Mouse (Mus musculus): Measurements from ENCODE around the gene Htra3. TPM values are rescaled to one million over a fixed set of nuclear protein-coding genes. Genes with fewer than 3 reads are reported as not detected.

Htra3 gene
- total RNA-seq, 1 experiment: 0.71 TPM

DNA sequence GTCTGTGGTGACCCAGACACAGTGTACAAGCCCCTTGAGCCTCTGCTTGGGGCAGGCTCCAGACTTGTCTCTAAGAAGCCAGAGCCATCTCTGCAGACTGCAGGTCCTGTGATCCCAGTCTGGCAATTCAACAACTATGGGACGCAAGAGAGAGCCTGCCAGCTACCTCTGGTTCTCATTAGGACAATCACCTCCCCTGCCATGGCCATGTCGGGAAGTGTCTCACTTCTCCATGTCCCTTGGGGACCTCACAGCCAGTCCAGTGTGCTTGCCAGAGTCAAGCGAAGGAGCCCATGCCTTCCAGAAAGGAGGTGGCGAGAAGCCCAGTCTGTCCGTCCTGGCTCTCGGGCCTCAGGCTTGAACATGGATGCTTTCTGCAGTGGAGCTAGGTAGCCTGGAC is 46.7 kb downstream of the Htra3 start:
- H3K4me1 ChIP-seq (ENCODE audit: control insufficient read depth in 2 of 2, insufficient read depth in 2 of 2, low read length in 2 of 2, poor library complexity in 1 of 2): no peaks in the 10 kb centered on the region
- no peaks in the 10 kb centered on the region for H3K36me3 ChIP-seq (ENCODE audit: control insufficient read depth, insufficient read depth, low read length, poor library complexity, severe bottlenecking)
- in situ Hi-C loops (cut with MboI; ENCODE audit: low sequenced_read_pairs in 2 of 2, unreplicated experiment in 2 of 2): no loop called here
- no peak overlapping the region for H3K27ac ChIP-seq (ENCODE audit: insufficient read depth, low read depth, low read length, poor library complexity, severe bottlenecking)
- no peak overlapping the region for H3K9ac ChIP-seq (ENCODE audit: insufficient read depth, low read depth, low read length, poor library complexity, severe bottlenecking)
- TF ChIP-seq CHD2 (IDR thresholded peaks at IDR 0.05; ENCODE audit: low read depth, low read length) (no peak), ZC3H11A (IDR thresholded peaks at IDR 0.05; ENCODE audit: borderline replicate concordance, low read depth, low read length) (no peak), ZNF384 (IDR thresholded peaks at IDR 0.05; ENCODE audit: low read depth, low read length) (no peak), MAFK (IDR thresholded peaks at IDR 0.05; ENCODE audit: insufficient read depth, low read depth, low read length) (no peak), HCFC1 (IDR thresholded peaks at IDR 0.05; ENCODE audit: borderline replicate concordance, insufficient read depth, low read length) (no peak)
- no peak overlapping the region for H3K4me3 ChIP-seq (ENCODE audit: insufficient read depth in 1 of 2, low read depth in 1 of 2, low read length in 2 of 2, poor library complexity in 1 of 2, severe bottlenecking in 1 of 2)
- H3K9me3 ChIP-seq (ENCODE audit: control insufficient read depth, insufficient read depth, low read depth, low read length): no peaks in the 10 kb centered on the region
- DNase-seq (ENCODE audit: low read depth, low spot score): no peak

DNA sequence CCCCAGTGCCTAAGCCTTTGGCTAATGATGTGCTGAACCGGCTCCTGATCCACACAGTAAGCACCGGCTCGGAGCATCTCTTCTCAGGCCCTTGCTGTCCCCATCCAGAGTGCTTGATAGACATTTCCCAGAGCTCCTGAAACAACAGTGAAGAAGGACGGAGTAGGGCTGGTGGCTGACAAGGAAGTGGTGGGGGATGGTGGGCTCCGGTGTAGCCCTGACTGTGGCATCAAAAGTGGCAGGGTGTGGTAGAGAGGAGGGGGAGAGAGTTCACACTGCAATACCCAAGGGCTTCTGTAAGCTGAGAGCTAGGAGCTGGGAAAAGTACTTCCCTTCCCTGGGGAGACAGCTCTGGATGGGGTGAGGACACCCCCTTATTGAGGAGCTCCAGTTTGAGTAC is 47.8 kb downstream of the Htra3 start:
- no peak for DNase-seq (ENCODE audit: low read depth, low spot score)
- in situ Hi-C loops (cut with MboI; ENCODE audit: low sequenced_read_pairs in 2 of 2, unreplicated experiment in 2 of 2): no loop called here
- no peak overlapping the region for H3K4me3 ChIP-seq (ENCODE audit: insufficient read depth in 1 of 2, low read depth in 1 of 2, low read length in 2 of 2, poor library complexity in 1 of 2, severe bottlenecking in 1 of 2)
- H3K9me3 ChIP-seq (ENCODE audit: control insufficient read depth, insufficient read depth, low read depth, low read length): no peaks in the 10 kb centered on the region
- H3K27ac ChIP-seq (ENCODE audit: insufficient read depth, low read depth, low read length, poor library complexity, severe bottlenecking): no peak overlapping the region
- no peaks in the 10 kb centered on the region for H3K36me3 ChIP-seq (ENCODE audit: control insufficient read depth, insufficient read depth, low read length, poor library complexity, severe bottlenecking)
- H3K9ac ChIP-seq (ENCODE audit: insufficient read depth, low read depth, low read length, poor library complexity, severe bottlenecking): no peak overlapping the region
- H3K4me1 ChIP-seq (ENCODE audit: control insufficient read depth in 2 of 2, insufficient read depth in 2 of 2, low read length in 2 of 2, poor library complexity in 1 of 2): no peaks in the 10 kb centered on the region
- no peak for TF ChIP-seq HCFC1 (IDR thresholded peaks at IDR 0.05; ENCODE audit: borderline replicate concordance, insufficient read depth, low read length)
- TF ChIP-seq ZNF384 (IDR thresholded peaks at IDR 0.05; ENCODE audit: low read depth, low read length): no peak
- no peak for TF ChIP-seq CHD2 (IDR thresholded peaks at IDR 0.05; ENCODE audit: low read depth, low read length)
- TF ChIP-seq ZC3H11A (IDR thresholded peaks at IDR 0.05; ENCODE audit: borderline replicate concordance, low read depth, low read length): no peak
- no peak for TF ChIP-seq MAFK (IDR thresholded peaks at IDR 0.05; ENCODE audit: insufficient read depth, low read depth, low read length)

GRCm38 (mm10) chr5:35631224-35631623 is 48.4 kb downstream of the Htra3 start:
- Histone ChIP-seq H3K4me3 (ENCODE audit: insufficient read depth in 1 of 2, low read depth in 1 of 2, low read length in 2 of 2, poor library complexity in 1 of 2, severe bottlenecking in 1 of 2) (no peak overlapping the region), H3K4me1 (ENCODE audit: control insufficient read depth in 2 of 2, insufficient read depth in 2 of 2, low read length in 2 of 2, poor library complexity in 1 of 2) (no peaks in the 10 kb centered on the region), H3K36me3 (ENCODE audit: control insufficient read depth, insufficient read depth, low read length, poor library complexity, severe bottlenecking) (no peaks in the 10 kb centered on the region), H3K27ac (ENCODE audit: insufficient read depth, low read depth, low read length, poor library complexity, severe bottlenecking) (no peak overlapping the region), H3K9ac (ENCODE audit: insufficient read depth, low read depth, low read length, poor library complexity, severe bottlenecking) (no peak overlapping the region), H3K9me3 (ENCODE audit: control insufficient read depth, insufficient read depth, low read depth, low read length) (no peaks in the 10 kb centered on the region)
- in situ Hi-C loops (cut with MboI; ENCODE audit: low sequenced_read_pairs in 2 of 2, unreplicated experiment in 2 of 2): no loop called here
- TF ChIP-seq MAFK (IDR thresholded peaks at IDR 0.05; ENCODE audit: insufficient read depth, low read depth, low read length) (no peak), ZNF384 (IDR thresholded peaks at IDR 0.05; ENCODE audit: low read depth, low read length) (no peak), HCFC1 (IDR thresholded peaks at IDR 0.05; ENCODE audit: borderline replicate concordance, insufficient read depth, low read length) (no peak), ZC3H11A (IDR thresholded peaks at IDR 0.05; ENCODE audit: borderline replicate concordance, low read depth, low read length) (no peak)
- DNase-seq (ENCODE audit: low read depth, low spot score): no peak

DNA sequence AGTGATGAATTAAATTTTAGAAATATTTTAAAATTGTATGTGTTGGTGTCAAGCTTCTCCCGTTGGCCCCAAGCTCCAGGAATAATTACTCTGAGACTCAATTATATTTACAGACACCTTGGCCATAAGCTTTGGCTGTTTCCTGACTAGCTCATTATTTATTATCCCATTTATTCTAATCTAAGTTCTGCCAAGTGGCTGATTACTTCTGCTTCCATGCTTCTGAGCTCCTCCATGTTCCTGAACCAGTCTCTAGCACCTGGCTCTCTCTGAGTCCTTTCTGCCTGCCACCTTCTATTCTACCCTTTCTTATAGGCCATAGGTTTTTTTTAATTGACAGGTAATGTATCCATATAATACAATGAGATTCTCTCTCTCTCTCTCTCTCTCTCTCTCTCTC is 48.9 kb downstream of the Htra3 start:
- no peaks in the 10 kb centered on the region for H3K4me1 ChIP-seq (ENCODE audit: control insufficient read depth in 2 of 2, insufficient read depth in 2 of 2, low read length in 2 of 2, poor library complexity in 1 of 2)
- H3K9ac ChIP-seq (ENCODE audit: insufficient read depth, low read depth, low read length, poor library complexity, severe bottlenecking): no peak overlapping the region
- H3K9me3 ChIP-seq (ENCODE audit: control insufficient read depth, insufficient read depth, low read depth, low read length): no peaks in the 10 kb centered on the region
- no peak overlapping the region for H3K27ac ChIP-seq (ENCODE audit: insufficient read depth, low read depth, low read length, poor library complexity, severe bottlenecking)
- no peaks in the 10 kb centered on the region for H3K36me3 ChIP-seq (ENCODE audit: control insufficient read depth, insufficient read depth, low read length, poor library complexity, severe bottlenecking)
- in situ Hi-C loops (cut with MboI; ENCODE audit: low sequenced_read_pairs in 2 of 2, unreplicated experiment in 2 of 2): no loop called here
- TF ChIP-seq HCFC1 (IDR thresholded peaks at IDR 0.05; ENCODE audit: borderline replicate concordance, insufficient read depth, low read length): no peak
- TF ChIP-seq CHD2 (IDR thresholded peaks at IDR 0.05; ENCODE audit: low read depth, low read length): no peak
- TF ChIP-seq ZC3H11A (IDR thresholded peaks at IDR 0.05; ENCODE audit: borderline replicate concordance, low read depth, low read length): no peak
- no peak for TF ChIP-seq ZNF384 (IDR thresholded peaks at IDR 0.05; ENCODE audit: low read depth, low read length)
- TF ChIP-seq MAFK (IDR thresholded peaks at IDR 0.05; ENCODE audit: insufficient read depth, low read depth, low read length): no peak
- no peak for DNase-seq (ENCODE audit: low read depth, low spot score)
- H3K4me3 ChIP-seq (ENCODE audit: insufficient read depth in 1 of 2, low read depth in 1 of 2, low read length in 2 of 2, poor library complexity in 1 of 2, severe bottlenecking in 1 of 2): no peak overlapping the region

DNA sequence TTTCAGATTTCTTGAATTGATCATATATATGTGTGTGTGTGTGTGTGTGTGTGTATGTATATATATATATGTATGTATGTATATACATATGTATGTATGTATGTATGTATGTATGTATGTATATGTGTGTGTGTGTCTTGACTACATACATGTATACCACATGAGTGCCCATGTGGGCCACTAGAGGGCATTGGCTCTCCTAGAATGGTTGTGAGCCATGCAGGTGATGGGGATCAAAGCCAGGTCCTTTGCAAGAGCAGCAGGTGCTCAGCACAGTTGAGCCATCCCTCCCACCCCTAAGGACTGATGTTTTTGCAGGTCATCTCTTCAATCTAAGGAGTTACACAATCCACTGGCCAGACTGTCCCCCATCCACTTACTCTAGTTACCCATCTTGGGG is 50.2 kb downstream of the Htra3 start:
- Histone ChIP-seq H3K27ac (ENCODE audit: insufficient read depth, low read depth, low read length, poor library complexity, severe bottlenecking) (no peak overlapping the region), H3K9me3 (ENCODE audit: control insufficient read depth, insufficient read depth, low read depth, low read length) (no peaks in the 10 kb centered on the region), H3K36me3 (ENCODE audit: control insufficient read depth, insufficient read depth, low read length, poor library complexity, severe bottlenecking) (no peaks in the 10 kb centered on the region), H3K4me1 (ENCODE audit: control insufficient read depth in 2 of 2, insufficient read depth in 2 of 2, low read length in 2 of 2, poor library complexity in 1 of 2) (no peaks in the 10 kb centered on the region), H3K9ac (ENCODE audit: insufficient read depth, low read depth, low read length, poor library complexity, severe bottlenecking) (no peak overlapping the region), H3K4me3 (ENCODE audit: insufficient read depth in 1 of 2, low read depth in 1 of 2, low read length in 2 of 2, poor library complexity in 1 of 2, severe bottlenecking in 1 of 2) (no peak overlapping the region)
- TF ChIP-seq CHD2 (IDR thresholded peaks at IDR 0.05; ENCODE audit: low read depth, low read length) (no peak), ZC3H11A (IDR thresholded peaks at IDR 0.05; ENCODE audit: borderline replicate concordance, low read depth, low read length) (no peak), MAFK (IDR thresholded peaks at IDR 0.05; ENCODE audit: insufficient read depth, low read depth, low read length) (no peak), ZNF384 (IDR thresholded peaks at IDR 0.05; ENCODE audit: low read depth, low read length) (no peak)
- DNase-seq (ENCODE audit: low read depth, low spot score): no peak
- in situ Hi-C loops (cut with MboI; ENCODE audit: low sequenced_read_pairs in 2 of 2, unreplicated experiment in 2 of 2): no loop called here
